Mouse (Mus musculus): ENCODE measurements at regions not wholly inside any gene's neighbourhood (a gene's known extent, or its start where the extent isn't known, plus 50 kb on each side); places are given as distances from the start of the nearest gene placed in this dataset.
A peak's percentile ranks its signal among the peaks of the same experiment; 100 is the strongest.
"Not testable (repeated sequence)": the region's sequence is repeated elsewhere in the genome, so short reads cannot be mapped to it uniquely, and the experiment has no call there.

GRCm38 (mm10) chr1:165018692-165019309 is 83.5 kb upstream of the Xcl1 start:
- peak; percentile 25 for DNase-seq (ENCODE audit: low read depth, low spot score)
- WGBS = 23% methylated on average over 16 of the region's 16 CpGs

- no peak for DNase-seq (ENCODE audit: low read depth, low spot score)
- 92% methylated on average over 4 of the region's 4 CpGs for WGBS
Observed at GRCm38 (mm10) chr1:165018236-165018635, 82.9 kb upstream of the Xcl1 start.

GRCm38 (mm10) chr1:165017793-165018192 is 82.5 kb upstream of the Xcl1 start:
- 90% methylated on average over 6 of the region's 6 CpGs for WGBS
- DNase-seq (ENCODE audit: low read depth, low spot score) = no peak

- no peak for DNase-seq (ENCODE audit: low read depth, low spot score)
- 56% methylated on average over 1 of the region's 1 CpGs for WGBS
Observed at GRCm38 (mm10) chr1:165014328-165014727, 79.0 kb upstream of the Xcl1 start.

- 61% methylated on average over 2 of the region's 2 CpGs for WGBS
Observed at GRCm38 (mm10) chr1:165013428-165013827, 78.1 kb upstream of the Xcl1 start.

GRCm38 (mm10) chr1:165012376-165012775 is 77.0 kb upstream of the Xcl1 start:
- 44% methylated on average over 3 of the region's 3 CpGs for WGBS
- DNase-seq (ENCODE audit: low read depth, low spot score) = no peak

More at GRCm38 (mm10) chr1:165013428-165013827, 78.1 kb upstream of the Xcl1 start:
- no peak for DNase-seq (ENCODE audit: low read depth, low spot score)

GRCm38 (mm10) chr1:164999515-164999914 is 64.2 kb upstream of the Xcl1 start:
- 74% methylated on average over 10 of the region's 10 CpGs for WGBS
- no peak for DNase-seq (ENCODE audit: low read depth, low spot score)

GRCm38 (mm10) chr1:164998621-164999020 is 63.3 kb upstream of the Xcl1 start:
- DNase-seq (ENCODE audit: low read depth, low spot score) = no peak
- 69% methylated on average over 3 of the region's 3 CpGs for WGBS

GRCm38 (mm10) chr1:164997660-164998059 is 62.3 kb upstream of the Xcl1 start:
- WGBS = 39% methylated on average over 5 of the region's 5 CpGs
- DNase-seq (ENCODE audit: low read depth, low spot score) = no peak

- 26% methylated on average over 6 of the region's 6 CpGs for WGBS
- DNase-seq (ENCODE audit: low read depth, low spot score) = no peak
Observed at GRCm38 (mm10) chr1:164994247-164994660, 58.9 kb upstream of the Xcl1 start.

- DNase-seq (ENCODE audit: low read depth, low spot score) = peak; percentile 38
Observed at GRCm38 (mm10) chr1:164993175-164993875, 58.0 kb upstream of the Xcl1 start.

GRCm38 (mm10) chr1:164988982-164989381 is 53.7 kb upstream of the Xcl1 start:
- WGBS = 91% methylated on average over 1 of the region's 1 CpGs

GRCm38 (mm10) chr1:164988191-164988590 is 52.9 kb upstream of the Xcl1 start:
- no peak for DNase-seq (ENCODE audit: low read depth, low spot score)
- WGBS = 84% methylated on average over 3 of the region's 3 CpGs

More at GRCm38 (mm10) chr1:164988982-164989381, 53.7 kb upstream of the Xcl1 start:
- no peak for DNase-seq (ENCODE audit: low read depth, low spot score)

GRCm38 (mm10) chr1:164985521-164985920 is 50.2 kb upstream of the Xcl1 start:
- 96% methylated on average over 21 of the region's 21 CpGs for WGBS
- DNase-seq (ENCODE audit: low read depth, low spot score) = not testable (repeated sequence)

Data from large intestine, adult 2 months (tissue).